Mouse (Mus musculus) CH12.LX (cell line): ENCODE data around the gene Vsig10.

ENCODE experiments used
- E2F4 ChIP-seq: IDR thresholded peaks from 2 replicates; pipeline ENCODE4 v1.6.1; 2011; ENCODE audit warnings: low read depth, low read length, improper control_type of control experiment; ENCODE audit not compliant: insufficient replicate concordance
- EP300 ChIP-seq: IDR thresholded peaks from 2 replicates; pipeline ENCODE4 v1.6.1; 2011; ENCODE audit warnings: low read length, improper control_type of control experiment
- IRF4 ChIP-seq: IDR thresholded peaks from 2 replicates; pipeline ENCODE4 v1.6.1; 2014; ENCODE audit warnings: low read depth, mild to moderate bottlenecking, inconsistent platforms, low read length, improper control_type of control experiment
- JUND ChIP-seq: conservative IDR thresholded peaks from 2 replicates; pipeline ENCODE4 v1.6.1; 2011; ENCODE audit warnings: low read depth, low read length, improper control_type of control experiment
- MAZ ChIP-seq: IDR thresholded peaks from 2 replicates; pipeline ENCODE4 v1.6.1; 2012; ENCODE audit warnings: low read depth, mild to moderate bottlenecking, inconsistent platforms, low read length, improper control_type of control experiment, moderate library complexity
- POLR2A ChIP-seq: IDR thresholded peaks from 2 replicates; pipeline ENCODE4 v1.6.1; 2011; ENCODE audit warnings: low read depth, mild to moderate bottlenecking, improper control_type of control experiment, low read length
- POLR2AphosphoS2 ChIP-seq: IDR thresholded peaks from 2 replicates; pipeline ENCODE4 v1.6.1; 2011; ENCODE audit warnings: low read depth, low read length, improper control_type of control experiment
- RCOR1 ChIP-seq: conservative IDR thresholded peaks from 2 replicates; pipeline ENCODE4 v1.6.1; 2012; ENCODE audit warnings: low read depth, mild to moderate bottlenecking, inconsistent platforms, low read length, improper control_type of control experiment
- TCF12 ChIP-seq: IDR thresholded peaks from 2 replicates; pipeline ENCODE4 v1.6.1; 2014; ENCODE audit warnings: low read depth, mild to moderate bottlenecking, inconsistent platforms, low read length, improper control_type of control experiment
- ZNF384 ChIP-seq: IDR thresholded peaks from 2 replicates; pipeline ENCODE4 v1.6.1; 2012; ENCODE audit warnings: low read depth, low read length, improper control_type of control experiment, inconsistent platforms

DNA sequence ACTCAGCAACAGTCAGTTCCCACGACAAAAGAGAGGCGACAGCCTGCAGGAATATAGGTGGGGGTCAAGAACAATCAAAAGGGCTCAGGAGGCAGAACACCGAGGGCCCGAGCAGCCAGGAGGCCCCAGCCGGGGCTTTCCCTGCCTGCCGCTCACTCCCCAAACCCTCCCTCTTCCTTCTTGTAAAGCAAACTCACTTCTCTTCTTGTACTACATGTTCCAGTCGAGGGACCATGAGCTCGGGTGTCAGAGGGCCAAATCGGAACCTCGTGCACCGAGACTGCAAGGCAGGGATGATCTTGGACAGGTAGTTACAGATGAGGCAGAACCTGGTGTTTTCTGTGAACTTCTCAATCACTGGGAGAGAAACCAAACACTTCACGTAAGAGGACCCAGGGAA, 64.3 kb downstream of the Vsig10 start:
- TF ChIP-seq EP300 (peak; percentile 42; the same call in 1 of the 2 replicates), JUND (no peak), E2F4 (no peak), IRF4 (peak; percentile 64; the same call in 1 of the 2 replicates), POLR2A (peak; percentile 50), POLR2AphosphoS2 (no peak), TCF12 (0 out of 2 replicates have a peak, but pooled peaks have one; percentile 45), RCOR1 (0 out of 2 replicates have a peak, but pooled peaks have one; percentile 51), MAZ (peak; percentile 88), ZNF384 (no peak)
